Mouse (Mus musculus) layer of hippocampus, postnatal 14 days (tissue): ENCODE measurements around the gene Cipc. TPM values are rescaled to one million over a fixed set of nuclear protein-coding genes. Genes with fewer than 3 reads are reported as not detected.
A peak's percentile ranks its signal among the peaks of the same experiment; 100 is the strongest.

Experiments used
- DNase-seq, 2 experiments: peaks; one replicate each; pipeline ENCODE4 v3.0.0; 2021 to 2022; ENCODE audit warnings: low spot score in 2 of 2, mixed read lengths in 1 of 2
- long read RNA-seq, 2 experiments: library from polyadenylated mRNA; stranded (forward); transcript quantifications; one replicate each; pipeline ENCODE4 v2.0.0; 2021
- total RNA-seq, 2 experiments: library from RNA; stranded (reverse); gene quantifications; 2 replicates each; pipeline ENCODE4 v1.2.3; 2021

Gene Cipc
- total RNA-seq: 10 to 100 TPM; 60.4 to 63.6 TPM
- long read RNA-seq, experiment 1, full-length matches to known transcripts: 24 of 32 reads
- long read RNA-seq, experiment 1, partial matches to known transcripts: 4 of 32 reads
- long read RNA-seq, experiment 1, other reads (novel, unspliced or antisense): 4 of 32 reads
- long read RNA-seq, experiment 2, full-length matches to known transcripts: 32 of 41 reads
- long read RNA-seq, experiment 2, partial matches to known transcripts: 1 of 41 reads
- long read RNA-seq, experiment 2, other reads (novel, unspliced or antisense): 8 of 41 reads

DNA sequence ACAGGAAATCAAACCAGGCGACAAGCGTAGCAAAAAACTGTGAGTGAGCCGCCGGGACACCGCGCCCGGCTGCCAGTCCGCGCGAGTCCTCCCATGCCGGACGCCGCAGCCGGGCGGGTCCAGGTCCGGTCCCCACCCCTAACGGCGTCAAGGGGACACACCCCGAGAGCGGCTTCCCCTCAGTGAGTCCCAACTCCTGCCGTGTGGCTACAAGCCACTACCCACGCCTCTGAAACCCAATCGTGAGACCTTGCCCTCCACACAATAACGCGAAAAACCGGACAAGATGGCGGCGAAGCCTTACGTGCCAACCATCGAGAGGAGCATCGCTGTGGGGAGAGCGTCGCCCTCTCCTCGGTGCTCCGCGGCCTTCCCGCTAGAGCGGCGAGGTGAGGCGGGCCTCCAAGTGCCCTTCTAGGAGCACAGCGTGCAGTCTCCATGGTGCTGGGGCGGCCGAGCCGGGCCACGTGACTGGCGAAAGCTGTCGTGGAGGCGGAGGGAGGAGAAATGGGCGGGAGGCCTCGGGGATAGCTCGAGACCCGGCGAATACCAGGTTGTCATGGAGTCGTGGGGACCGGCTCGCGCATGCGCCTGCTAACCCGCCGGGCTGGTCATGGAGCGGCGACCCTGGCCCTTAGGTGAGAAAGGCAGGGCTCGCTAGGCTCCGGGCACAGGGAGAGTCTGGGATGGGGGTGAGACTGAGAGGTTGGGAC, at the start of gene Cipc:
TSS of gene Cipc (plus strand) at position 182 of the 713 bp plus-strand sequence.
- peak; percentile 97 to 99 for DNase-seq

DNA sequence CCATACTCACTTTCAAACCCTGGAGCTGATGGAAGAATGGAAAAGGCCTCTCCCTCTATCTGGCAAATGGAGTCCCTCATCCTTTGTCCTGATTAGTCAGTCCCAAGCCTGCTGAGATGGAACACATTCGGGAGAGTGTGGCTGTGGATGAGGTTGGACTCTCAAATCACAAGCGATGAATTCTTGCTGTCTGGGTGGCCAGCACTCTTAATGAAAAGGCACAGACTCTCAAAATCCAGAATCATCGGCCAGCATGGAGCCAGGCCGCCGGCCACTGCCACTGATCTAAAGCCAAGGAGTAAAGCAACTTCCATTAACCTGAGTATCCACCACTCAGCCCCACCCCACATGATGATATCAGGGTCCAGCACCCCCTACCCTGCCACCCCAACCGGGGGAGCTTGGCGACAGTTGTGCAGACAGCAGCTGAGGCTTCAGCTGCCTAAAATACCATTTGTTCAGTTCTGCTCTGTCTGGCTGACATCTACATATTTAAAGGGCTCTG, 49.0 kb upstream of the Cipc start:
- DNase-seq: no peak

DNA sequence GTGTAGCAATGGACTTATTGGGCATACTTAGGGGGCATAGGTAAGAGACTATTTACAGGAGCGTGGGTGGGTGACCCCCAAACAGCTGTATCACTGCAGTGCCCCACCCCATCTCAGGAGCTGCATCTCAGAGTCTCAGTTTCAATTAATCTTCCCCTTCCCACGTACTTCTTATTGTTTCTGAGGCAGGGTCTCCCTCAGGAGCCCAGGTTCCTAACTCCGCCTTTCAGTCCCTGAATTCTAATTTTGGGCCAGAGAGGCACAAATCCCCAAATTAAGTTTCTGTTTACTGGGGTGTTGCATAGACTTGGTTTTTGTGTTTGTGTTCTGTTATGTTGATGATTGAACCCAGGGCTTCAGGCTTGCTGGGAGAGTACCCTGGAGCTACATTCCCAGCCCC, 48.4 kb upstream of the Cipc start:
- DNase-seq: no peak

DNA sequence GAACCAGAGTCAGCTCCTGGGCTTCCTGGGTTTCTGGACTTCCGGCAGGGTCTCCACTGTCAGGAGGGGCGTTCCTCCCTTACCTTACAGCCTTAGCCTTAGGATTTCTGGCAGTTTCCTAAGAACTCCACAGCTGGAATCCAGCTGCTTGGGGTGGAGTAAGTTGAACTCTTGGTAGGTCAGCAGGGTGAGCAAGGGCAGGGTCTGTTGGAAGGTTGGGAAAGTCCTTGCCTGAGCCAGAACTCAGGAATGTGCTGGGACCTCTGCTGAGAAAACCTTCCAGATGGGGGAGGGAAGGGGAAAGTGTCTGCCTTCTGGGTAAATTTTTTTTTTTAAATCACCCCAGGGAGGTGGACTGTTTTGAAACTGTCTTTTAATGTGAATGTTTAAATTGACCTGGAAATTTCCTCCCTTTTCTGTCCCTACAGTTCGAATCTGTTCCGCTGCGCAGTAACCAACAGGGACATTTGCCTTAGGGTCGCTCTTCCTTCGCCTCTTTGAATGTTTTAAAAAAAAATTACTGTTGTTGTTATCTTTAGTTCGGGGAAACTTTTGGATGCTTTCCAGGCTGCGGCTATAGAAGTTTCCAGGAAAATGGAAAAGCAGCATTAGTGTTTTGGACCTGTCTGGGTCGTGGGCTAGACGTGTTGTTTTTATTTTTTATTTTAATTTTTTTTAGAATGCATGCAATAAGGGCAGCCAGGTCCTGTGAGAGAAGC, 47.2 kb upstream of the Cipc start:
- no peak for DNase-seq

DNA sequence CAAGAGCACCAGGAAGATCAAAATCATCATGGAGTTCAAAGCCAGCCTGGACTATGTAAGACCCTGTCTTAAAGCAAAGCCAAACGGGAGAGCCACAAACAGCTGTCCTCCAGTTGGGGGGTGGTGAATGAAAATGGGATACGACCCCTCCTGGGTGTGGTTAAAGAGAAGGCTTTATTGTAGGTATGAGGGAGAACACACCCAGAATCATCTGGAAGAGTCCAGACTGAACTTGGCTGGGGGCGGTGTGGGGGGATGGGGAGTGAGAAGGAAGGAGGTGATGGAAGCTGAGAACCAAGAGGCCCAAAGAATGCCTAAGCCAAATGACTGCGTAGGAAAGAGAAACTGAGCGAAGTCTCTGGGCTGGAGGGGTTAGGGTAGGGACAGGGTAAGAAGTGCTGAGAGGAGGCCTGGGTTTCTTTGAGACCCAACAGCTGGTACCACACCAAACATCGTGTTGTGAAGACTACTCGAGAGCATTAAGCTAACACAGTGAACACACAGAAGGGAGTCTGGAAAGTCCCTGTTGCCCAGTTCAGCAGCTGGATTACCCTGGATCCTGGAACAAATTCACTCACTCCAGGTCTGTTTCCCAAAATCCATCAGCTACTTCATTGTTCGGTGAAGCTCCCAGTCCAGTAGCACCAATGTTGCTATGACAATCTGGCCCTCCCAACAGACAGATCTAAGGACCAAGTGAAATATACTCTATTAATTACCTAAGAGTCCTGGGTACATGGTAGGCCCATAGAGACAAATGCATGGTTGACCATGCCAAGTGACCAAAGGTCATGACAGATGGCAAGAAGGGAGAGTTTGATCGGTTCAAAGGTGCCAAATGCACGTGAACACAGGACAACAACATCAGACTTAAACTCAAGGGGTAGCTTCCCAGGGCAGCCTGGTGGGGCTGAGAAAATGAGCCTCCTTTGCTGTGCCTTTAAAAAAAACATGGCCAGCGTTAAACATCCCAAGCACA, 42.7 kb upstream of the Cipc start:
- no peak for DNase-seq

DNA sequence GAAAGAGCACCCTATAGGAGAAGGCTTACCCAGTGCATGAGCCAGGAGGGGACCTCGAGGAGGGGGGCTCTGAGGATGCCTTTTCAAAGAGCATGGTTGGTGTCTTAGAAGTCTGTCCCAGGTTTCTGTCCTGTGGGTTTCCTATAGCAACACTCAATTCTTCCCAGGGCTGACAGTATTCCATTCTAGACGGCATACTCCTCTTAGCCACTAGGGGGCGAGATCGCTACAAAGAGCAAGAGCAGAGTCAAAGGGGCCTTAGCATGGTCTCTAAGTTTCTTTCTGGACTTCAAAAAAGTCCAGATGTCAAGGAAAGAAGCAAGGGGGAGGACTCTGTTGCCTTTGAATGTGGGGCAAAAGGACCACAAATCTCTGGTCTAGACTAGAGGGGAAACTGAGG, 41.6 kb upstream of the Cipc start:
- DNase-seq: no peak

DNA sequence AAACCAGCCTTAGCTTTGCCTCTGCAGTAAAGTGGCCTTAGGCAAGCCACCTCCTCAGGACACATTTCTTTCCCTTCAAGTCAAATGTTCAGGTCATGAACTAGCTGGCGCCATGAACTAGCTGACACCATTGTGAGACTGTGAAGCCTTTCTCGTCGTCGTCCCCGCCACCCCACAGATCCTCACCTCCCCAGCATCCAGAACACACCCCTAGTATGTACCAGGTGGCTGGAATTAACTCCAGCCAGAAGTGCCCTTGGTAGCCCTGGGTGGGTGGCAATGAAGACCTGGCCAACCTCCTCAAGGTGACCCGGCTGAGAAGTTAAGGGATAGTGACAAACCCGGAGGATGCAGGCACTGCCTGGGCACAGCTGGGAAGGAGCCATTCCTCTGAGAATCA, 41.0 kb upstream of the Cipc start:
- DNase-seq: no peak

DNA sequence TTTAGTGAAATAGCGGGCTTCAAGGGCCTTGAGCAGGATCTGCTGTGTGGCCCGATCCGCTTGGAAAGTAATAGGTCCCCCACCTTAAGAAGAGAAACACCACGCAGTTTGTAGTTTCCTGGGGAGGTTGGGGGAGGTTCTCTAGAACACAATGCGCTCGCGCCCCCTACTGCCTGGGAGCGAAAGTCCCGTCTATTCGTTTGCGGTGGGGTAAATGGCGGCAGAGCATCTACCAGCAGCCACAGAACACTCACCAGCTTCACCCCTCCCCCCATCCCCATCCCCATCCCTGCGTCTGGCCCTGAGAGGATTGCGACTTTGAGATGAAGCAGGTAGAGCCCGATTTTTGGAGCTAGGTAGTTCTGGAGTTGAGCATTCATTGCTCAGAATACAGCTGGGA, 40.4 kb upstream of the Cipc start:
- DNase-seq: peak; percentile 78 to 88

DNA sequence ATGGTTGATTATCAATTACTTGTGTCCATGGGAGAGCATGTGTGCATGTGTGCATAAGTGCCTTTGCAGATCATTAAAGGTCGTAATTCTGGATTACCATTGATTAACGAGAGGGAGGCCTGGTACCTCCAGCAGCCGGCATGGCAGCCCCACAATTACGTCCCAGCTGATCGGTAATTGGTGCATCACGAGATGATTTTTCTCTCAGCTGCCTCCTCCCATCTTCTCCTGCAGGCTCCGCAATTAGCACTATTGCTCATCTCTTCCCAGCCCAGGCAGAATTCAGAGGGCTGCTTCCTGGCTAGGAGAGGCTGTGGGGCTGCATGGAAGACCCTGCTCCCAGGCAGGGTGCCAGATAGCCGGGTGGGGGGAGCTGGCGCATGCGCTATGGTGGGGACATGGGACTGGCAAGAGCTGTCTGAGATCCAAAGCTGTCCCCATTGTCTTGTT, 35.3 kb upstream of the Cipc start:
- DNase-seq: peak; percentile 79 to 84

DNA sequence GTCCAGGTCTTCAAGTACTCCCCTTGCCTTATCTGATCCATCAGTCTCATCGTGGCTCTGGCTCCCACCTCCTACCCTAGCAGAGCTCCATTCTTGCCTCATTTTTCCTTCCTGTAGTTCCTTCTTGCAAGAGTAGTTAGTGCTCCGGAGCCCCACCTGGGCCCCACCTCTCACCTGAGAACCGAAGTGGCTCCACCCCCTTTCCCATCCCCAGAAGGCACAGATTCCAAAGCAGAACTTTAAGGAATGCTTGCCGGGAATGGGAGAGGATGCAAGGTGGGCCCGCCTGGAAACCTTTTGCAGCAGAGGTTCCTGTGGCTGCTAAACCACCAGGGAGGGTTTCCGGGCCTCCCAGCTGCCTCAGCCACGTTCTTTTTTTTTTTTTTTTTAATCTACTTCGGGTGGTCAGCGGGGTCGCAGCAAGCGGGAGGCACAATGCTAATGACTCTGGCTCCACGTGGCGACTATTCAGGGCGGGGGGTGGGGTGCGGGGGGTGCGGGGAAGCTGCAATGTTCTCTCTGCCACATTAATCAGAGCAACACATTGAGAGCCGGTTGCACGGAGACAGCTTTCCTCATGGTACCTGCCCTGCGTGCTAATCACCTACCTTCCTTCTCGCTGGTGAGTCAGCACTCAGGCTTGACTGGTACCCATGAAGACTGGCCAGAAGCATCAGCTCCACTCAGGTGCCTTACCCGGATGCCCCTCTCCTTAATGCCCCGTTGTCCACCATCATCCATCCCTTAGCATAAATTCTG, 34.3 kb upstream of the Cipc start:
- DNase-seq: no peak

DNA sequence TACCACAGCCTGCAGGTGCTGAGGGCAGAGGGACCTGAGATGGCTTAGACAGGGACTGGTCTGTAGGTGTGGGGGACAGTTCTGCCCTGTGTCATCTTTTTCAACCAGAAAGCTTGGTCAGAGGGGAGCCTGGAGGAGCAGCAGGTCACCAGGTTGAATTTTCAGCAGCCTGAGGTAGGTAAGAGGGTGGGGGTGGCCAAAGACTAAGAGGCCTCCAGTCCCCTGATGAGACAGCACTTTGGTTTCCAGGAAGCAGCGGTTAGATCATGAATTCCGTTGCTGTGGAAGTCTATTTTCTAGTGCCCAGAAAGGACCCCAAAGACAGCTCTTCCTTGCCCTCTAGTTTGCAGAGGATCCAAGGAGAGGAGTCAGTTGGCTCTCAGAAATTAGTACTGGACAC, 32.5 kb upstream of the Cipc start:
- no peak for DNase-seq

DNA sequence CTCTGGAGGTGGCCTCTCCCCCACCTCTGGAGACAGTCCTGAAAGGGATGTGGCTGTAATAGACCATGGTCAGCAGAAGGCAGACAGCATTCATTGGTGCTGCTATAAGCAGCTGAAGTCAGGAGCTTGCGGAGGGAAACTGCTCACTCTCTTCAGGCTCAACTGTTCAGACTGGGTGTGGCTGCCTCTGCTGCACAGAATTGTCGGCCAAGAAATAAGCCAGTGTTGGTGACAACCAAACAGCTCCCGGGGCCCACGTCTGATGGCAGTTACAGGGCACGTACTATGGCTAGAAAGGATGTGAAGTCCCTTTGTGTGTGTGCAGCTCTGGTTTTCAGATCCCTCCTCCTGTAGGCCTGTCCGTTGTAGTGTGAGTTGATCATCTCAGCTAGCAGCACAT, 32.1 kb upstream of the Cipc start:
- no peak for DNase-seq

DNA sequence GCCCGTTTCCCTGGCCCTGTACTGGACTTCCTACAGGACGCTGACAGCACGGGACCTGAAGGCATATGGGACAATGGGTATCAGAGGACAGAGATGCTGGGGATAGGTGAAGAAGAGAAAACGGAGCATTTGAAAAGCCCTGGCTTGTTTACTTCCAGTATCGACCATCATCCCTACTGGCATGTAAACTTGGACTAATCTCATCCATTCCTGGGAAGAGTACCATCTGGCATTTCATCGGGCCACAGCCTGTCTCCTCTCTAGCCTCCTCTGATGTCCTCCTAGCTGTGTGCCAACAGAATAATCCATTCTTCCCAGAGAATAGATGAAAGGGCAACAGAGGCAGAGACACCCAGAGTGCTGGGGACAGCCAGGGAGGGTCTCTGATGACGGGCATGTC, 31.2 kb upstream of the Cipc start:
- no peak for DNase-seq

DNA sequence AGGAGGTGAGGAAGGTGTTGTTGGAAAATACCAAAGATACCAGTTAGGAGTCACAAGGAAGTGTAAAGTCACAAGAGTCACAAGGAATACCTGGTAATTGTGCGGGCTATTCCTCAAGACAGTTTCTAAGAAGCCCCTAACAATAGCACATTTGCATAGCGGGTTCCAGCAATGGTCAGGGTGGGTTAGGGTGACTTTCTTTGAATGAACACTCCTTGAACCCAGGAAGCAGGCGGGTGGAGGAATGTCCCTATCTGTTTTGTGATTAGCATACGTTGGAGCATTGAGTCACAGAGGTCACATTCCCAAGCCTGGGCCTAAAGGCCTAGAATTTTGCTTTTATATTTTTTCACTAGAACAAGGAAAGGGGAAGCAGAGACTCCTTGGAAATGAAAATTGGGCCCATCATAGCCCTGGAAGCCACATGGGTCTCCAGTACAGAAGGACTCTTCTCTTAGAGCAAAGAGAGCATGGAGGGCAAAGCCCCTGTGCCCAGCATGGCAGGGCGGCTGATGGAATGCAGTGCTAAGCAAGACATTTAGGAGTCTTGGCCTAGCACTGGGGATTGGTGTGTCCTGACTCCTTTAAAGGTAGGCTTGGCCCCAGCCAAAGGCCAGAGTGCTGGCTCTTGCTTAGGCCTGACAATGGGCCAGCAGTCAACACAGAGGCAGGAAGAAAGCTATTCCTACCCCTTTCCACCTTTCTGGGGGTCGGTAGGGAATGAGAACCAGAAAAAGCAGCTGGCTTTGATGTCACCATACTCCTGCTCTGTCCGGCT, 29.9 kb upstream of the Cipc start:
- no peak for DNase-seq

DNA sequence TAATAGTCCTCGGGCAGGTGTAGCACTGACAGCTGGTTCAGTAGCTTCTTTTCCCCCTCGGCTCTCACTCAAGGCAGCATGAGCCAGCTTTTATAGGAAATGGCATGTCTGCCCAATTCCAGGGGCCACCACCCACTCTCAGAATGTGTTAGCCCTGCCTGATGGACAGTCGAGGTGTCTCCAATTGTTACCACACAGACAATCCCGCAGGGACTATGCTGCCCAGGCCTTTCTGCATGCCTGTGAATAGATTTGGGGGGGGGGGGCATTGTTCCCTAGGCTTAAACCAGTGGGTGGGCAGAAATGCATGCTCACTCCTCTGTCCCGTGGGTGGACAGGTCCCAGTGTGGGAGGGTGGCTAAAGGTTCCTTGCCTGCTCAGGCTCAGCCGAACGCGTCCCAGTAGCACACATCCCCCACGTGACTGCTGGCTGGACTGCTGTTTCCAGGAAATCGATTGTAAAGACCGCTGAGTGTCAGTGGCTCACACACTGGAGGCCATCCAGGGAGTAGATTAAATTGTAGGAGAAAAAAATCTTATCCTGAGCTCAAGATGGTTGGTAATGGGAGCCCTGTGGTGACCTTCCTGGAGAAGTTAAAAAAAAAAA, 28.4 kb upstream of the Cipc start:
- DNase-seq: no peak

DNA sequence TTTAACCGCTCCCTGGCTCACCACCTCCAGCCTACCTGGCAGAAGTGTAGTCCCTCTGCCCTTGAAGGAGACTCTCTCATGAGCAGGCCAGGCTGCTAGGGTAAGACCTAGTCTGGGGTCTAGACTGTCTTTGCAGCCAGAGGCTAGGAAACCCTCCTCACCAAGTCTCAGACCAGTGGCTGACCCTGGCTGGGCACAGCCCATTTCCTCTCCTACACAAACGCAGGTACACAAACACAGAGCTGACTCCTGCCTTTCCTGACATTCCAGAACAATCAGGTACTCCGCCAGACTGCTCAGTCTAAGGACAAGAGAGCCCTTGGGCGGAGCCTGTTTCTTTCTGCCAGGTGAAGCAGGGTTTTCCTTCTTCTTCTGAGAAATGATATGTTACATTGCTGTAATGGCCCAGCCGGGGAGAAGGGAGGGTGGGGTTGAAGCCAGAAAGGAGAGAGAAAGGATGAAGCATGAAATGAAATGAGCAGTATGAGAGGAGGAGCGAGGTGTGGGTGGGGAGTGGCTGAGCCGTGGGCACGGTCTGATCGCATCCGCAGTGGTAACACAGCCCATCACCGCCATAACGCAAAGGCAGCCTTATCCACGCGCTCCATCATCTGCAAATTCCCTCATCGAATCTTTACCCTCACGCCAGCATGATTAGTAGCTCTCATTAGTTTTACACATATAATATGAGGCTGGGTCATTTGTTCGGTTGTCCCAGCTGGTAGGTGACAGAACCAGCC, 27.7 kb upstream of the Cipc start:
- no peak for DNase-seq

DNA sequence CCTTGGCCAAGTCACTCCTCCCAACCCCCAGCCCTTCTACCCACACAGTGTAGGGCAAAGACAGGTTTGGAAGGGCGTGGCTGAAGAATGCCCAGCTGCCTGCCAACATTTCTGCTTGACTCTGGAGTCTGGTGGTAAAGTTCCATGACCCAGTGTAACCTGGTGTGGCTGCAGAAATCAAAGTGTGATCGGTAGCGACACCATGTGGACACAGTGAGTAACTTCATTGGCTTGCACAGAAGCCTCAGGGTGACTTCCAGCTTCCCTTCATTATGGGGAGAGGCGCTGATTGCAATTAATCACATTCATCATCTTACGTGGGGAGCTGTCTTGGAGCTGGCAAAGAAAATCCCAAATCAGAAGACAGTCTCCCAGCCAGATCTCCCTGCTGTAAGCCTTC, 23.0 kb upstream of the Cipc start:
- DNase-seq: peak; percentile 83 to 88
